Mouse (Mus musculus): ENCODE measurements at regions not wholly inside any gene's neighbourhood (a gene's known extent, or its start where the extent isn't known, plus 50 kb on each side); places are given as distances from the start of the nearest gene placed in this dataset.

DNA sequence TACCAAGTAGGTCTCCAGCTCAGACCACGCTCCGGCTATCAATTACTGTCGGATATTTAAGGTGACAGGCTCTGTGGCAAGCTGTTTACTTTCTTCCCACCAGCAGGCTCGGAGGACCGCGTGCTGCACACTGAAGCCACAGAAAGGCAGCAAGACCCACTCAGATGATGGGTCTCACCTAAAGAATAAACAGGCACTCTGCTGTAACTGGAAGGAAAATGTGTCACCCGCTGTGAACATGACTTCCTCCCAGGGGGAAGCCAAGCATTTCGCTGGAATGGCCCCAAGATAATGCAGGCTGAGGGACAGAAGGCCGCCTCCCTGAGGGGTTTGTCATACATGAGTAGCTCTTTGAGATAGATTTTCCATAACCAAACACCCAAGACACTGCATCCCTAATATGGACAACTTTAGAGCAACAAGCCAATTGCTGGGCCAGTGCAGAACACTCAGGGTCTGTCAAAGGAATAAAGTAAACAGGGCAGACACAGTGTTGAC is 259.3 kb downstream of the Atp23 start:
- no peak for TF ChIP-seq CTCF (IDR thresholded peaks at IDR 0.05)
- CTCF ChIA-PET = no interaction called here
- ATAC-seq (peak; percentile 58), DNase-seq (ENCODE audit: low read depth, low spot score) (no peak)
- POLR2A ChIA-PET = no interaction called here
- in situ Hi-C loops (cut with MboI; ENCODE audit: low pct_unique_long_range_greater_than_20kb) = no loop called here
- no peaks in the 10 kb centered on the region for H3K27me3 ChIP-seq

DNA sequence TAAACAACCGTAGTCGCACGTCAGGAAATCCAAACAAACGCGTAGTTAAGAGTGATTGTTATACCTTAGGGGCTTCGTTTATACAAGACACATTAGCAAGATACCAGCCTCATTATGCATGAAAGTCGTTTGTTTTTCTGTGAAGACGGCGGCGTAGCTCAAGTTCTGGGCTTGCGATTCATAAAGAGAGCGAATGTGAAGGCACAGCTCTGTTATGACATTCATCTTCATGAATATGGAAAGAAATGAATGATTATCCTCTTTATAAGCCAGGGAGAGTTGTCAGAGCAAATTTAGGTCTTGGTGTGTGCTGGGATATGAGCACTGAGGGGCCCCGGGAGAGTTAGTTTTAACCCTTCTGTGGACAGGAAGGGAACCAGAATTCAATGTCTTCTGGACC is 266.4 kb downstream of the Atp23 start:
- peaks cover 2% of the 10 kb centered on the region for H3K27me3 ChIP-seq
- TF ChIP-seq CTCF (IDR thresholded peaks at IDR 0.05) = no peak
- in situ Hi-C loops (cut with MboI; ENCODE audit: low pct_unique_long_range_greater_than_20kb) = no loop called here
- ChIA-PET CTCF (no interaction called here), POLR2A (no interaction called here)
- ATAC-seq = no peak
- no peak for DNase-seq (ENCODE audit: low read depth, low spot score)

DNA sequence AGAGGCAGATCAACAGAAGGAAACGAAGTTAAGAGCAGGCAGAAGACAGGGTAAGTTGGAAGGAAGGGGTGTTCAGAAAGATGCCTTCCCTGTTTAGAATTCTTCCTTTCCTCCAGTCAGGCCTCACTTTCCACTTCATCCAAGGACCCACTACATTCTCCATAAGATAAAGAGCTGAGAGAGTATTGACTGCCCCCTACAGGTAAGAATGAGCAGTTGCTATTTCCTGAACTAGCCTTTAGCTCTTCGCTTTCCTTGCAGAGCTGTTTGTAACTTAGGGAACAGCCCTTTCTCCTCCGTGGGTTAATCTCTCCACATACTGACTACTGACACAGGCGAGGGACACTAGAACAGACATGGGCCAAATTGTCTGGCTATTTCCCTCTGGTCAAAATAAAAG is 273.1 kb downstream of the Atp23 start:
- in situ Hi-C loops (cut with MboI; ENCODE audit: low pct_unique_long_range_greater_than_20kb) = no loop called here
- DNase-seq (ENCODE audit: low read depth, low spot score) (no peak), ATAC-seq (no peak)
- ChIA-PET CTCF (interaction anchor here (0.7 to 1.2 kb wide), 2 partner anchors 8 to 12 kb away, joined by 3 read pairs; no protein-coding TSS in a partner anchor), POLR2A (no interaction called here)
- H3K27me3 ChIP-seq = peaks cover 2% of the 10 kb centered on the region
- peak; percentile 60 for TF ChIP-seq CTCF (IDR thresholded peaks at IDR 0.05)

DNA sequence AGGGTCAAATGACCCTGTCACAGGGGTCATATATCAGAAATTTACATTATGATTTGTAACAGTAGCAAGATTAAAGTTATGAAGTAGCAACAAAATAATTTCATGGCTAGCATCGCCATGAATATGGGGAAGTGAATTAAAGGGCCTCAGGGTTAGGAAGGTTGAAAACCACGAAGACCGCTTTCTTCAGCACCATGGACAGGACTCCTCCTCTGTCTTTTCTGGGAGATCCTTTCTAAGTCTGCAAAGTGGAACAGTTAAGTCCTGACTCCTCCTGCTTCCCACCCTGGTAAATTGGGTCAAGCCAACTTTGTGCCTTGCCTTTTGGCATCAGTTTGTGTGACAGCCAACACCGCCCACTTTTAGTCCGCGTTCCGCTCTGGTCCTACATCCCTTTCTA is 275.7 kb downstream of the Atp23 start:
- DNase-seq (ENCODE audit: low read depth, low spot score) (no peak), ATAC-seq (no peak)
- POLR2A ChIA-PET = no interaction called here
- CTCF ChIA-PET = interaction anchor here (0.6 to 1.0 kb wide), 2 partner anchors 105 to 244 kb away, joined by 3 read pairs; no protein-coding TSS in a partner anchor
- in situ Hi-C loops (cut with MboI; ENCODE audit: low pct_unique_long_range_greater_than_20kb) = no loop called here
- no peak for TF ChIP-seq CTCF (IDR thresholded peaks at IDR 0.05)
- H3K27me3 ChIP-seq = no peaks in the 10 kb centered on the region

DNA sequence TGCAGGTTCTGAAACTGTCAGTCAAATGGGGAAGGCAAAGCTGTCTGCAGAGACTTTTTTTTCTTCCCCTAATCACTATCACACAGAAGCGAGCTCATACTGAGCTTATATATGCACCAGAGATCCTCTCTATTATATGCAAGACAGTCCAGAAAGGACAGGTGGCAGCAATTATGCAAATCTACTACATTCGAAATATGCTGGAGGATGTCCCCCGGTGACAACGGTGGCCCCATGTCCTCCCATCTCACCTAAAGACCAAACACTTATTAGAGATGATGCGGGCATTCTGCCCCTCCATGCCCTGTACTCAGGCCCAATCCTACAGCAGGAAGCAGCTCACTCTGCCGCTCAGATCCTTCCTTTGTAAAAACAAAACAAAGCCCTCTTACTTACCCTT is 280.4 kb downstream of the Atp23 start:
- POLR2A ChIA-PET = no interaction called here
- no peak for TF ChIP-seq CTCF (IDR thresholded peaks at IDR 0.05)
- no peak for DNase-seq (ENCODE audit: low read depth, low spot score)
- in situ Hi-C loops (cut with MboI; ENCODE audit: low pct_unique_long_range_greater_than_20kb) = no loop called here
- no peaks in the 10 kb centered on the region for H3K27me3 ChIP-seq
- CTCF ChIA-PET = no interaction called here
- ATAC-seq = no peak

DNA sequence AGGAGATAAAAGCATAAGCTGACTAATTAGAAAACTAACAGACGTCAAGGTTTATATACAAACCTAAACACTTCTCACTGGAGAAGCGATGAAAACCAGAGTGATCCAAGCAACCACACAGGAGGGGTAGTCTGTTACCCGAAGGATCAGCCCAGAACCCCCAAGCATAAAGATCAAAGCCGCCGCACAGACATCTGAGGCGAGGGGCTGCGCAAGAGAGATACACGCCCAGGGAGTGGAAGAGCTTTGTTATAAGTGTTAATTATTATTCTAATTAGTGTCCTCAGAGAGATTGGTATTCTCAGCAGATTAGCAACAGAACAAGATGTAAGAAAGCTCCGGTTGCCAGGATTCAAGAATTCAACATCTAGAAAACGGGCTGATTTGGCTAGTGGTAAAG is 281.2 kb downstream of the Atp23 start:
- in situ Hi-C loops (cut with MboI; ENCODE audit: low pct_unique_long_range_greater_than_20kb) = no loop called here
- ChIA-PET CTCF (no interaction called here), POLR2A (no interaction called here)
- TF ChIP-seq CTCF (IDR thresholded peaks at IDR 0.05) = no peak
- no peaks in the 10 kb centered on the region for H3K27me3 ChIP-seq
- no peak for DNase-seq (ENCODE audit: low read depth, low spot score)
- ATAC-seq = no peak

DNA sequence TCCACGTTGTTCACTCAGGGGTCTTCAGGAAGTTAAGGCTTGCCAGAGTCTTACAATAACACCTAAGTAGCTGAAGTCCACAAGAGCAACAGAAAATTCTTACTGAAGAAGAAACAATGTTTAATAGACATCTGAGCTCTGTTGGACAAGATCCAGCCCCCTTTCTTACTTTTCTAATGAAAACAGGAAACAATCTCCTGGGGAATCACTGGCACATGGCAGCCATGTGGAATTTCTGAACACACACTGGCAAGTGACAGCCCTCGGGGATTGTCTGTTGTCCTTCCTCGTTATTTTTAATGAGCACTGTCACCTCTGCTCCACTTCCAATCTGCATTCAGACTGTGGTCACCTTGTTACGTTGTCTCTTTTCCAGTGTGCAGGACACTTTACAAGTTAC is 288.9 kb downstream of the Atp23 start:
- POLR2A ChIA-PET = no interaction called here
- in situ Hi-C loops (cut with MboI; ENCODE audit: low pct_unique_long_range_greater_than_20kb) = no loop called here
- no peaks in the 10 kb centered on the region for H3K27me3 ChIP-seq
- DNase-seq (ENCODE audit: low read depth, low spot score) = no peak
- TF ChIP-seq CTCF (IDR thresholded peaks at IDR 0.05) = no peak
- CTCF ChIA-PET = no interaction called here
- no peak for ATAC-seq

DNA sequence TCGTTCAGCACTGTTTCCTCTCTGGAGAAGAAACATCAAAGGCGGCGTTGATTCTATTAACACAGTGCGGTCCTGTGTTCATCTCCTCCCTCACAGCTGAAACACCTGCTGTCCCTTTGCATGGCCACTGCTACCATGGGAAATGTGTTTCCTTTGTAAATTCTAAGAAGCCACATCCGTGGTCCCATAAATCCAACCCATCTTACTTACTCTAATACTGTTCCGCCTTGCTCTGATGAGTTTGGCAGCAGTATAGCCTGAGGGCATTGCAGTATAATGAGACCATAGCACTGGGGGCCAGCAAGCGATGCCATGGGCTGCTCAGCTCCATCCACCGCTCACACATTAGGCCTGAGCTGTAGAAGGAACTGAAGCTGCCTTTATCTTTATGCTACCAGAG is 290.6 kb downstream of the Atp23 start:
- DNase-seq (ENCODE audit: low read depth, low spot score) (no peak), ATAC-seq (no peak)
- CTCF ChIA-PET = no interaction called here
- H3K27me3 ChIP-seq = no peaks in the 10 kb centered on the region
- TF ChIP-seq CTCF (IDR thresholded peaks at IDR 0.05) = no peak
- POLR2A ChIA-PET = no interaction called here
- in situ Hi-C loops (cut with MboI; ENCODE audit: low pct_unique_long_range_greater_than_20kb) = no loop called here

DNA sequence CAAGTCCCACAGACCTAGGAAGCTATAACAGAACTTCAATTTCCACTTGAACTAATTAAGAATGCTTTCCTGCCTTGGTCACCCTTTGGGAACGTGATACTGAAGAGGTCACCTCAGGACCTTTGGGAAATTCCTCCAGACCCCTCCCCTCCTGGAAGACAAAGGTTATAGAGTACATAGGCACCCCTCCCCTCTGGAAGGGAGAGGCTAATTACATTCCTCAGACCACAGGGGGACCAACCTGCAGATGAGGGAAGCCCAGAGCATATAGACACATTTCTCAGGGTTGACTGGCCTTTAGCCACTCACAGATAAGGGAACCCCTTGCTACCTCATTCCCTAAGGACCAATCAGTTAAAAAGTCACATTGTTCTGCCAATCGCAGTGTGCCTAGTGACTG is 301.5 kb downstream of the Atp23 start:
- ChIA-PET CTCF (interaction anchor here (1.5 kb wide), 1 partner anchor 9 kb away, joined by 3 read pairs; no protein-coding TSS in a partner anchor), POLR2A (no interaction called here)
- in situ Hi-C loops (cut with MboI; ENCODE audit: low pct_unique_long_range_greater_than_20kb) = no loop called here
- no peak for TF ChIP-seq CTCF (IDR thresholded peaks at IDR 0.05)
- ATAC-seq (no peak), DNase-seq (ENCODE audit: low read depth, low spot score) (no peak)
- no peaks in the 10 kb centered on the region for H3K27me3 ChIP-seq

DNA sequence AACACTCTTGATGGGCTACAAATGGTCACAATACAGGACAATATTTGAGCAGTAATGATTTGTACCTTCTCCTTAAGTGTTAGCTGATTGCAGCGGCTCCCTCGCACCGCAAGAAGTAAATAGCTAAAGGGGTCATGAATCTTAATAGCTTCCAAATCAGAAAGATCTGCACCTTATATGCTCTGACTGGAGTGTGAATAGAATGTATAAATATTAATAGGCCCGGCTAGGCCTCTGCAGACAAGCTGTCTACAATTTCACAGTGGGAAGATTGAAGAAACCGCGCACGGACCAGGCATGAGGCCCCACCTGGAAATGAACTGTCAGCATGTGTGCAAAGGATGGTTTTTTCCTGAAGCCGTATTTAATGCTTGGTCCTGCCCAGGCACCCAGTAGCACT is 333.0 kb downstream of the Atp23 start:
- CTCF ChIA-PET = no interaction called here
- no peak for TF ChIP-seq CTCF (IDR thresholded peaks at IDR 0.05)
- DNase-seq (ENCODE audit: low read depth, low spot score) = no peak
- POLR2A ChIA-PET = no interaction called here
- H3K27me3 ChIP-seq = no peaks in the 10 kb centered on the region
- no peak for ATAC-seq
- in situ Hi-C loops (cut with MboI; ENCODE audit: low pct_unique_long_range_greater_than_20kb) = no loop called here

DNA sequence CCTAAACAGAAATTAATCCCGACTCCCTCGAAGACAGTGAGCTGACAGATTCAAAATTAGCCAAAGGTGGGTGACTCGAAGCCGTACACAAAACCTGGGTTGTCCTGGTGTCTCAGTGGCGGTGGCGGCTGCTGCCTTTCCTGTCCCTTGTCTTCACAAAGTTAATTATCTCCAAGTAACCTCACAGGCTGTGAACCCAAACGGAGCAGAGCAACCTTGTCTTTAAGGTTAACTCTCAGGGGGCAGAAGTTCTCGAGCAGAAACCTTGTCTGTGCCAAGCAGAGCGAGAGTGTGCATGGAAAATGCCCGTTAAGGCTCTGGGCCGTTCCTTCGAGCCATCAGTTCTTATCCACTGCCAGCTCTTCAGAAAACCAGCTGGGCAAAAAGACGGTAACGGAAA is 335.8 kb downstream of the Atp23 start:
- no peak for TF ChIP-seq CTCF (IDR thresholded peaks at IDR 0.05)
- peaks cover 3% of the 10 kb centered on the region for H3K27me3 ChIP-seq
- DNase-seq (ENCODE audit: low read depth, low spot score) (no peak), ATAC-seq (no peak)
- ChIA-PET CTCF (no interaction called here), POLR2A (no interaction called here)
- in situ Hi-C loops (cut with MboI; ENCODE audit: low pct_unique_long_range_greater_than_20kb) = no loop called here

DNA sequence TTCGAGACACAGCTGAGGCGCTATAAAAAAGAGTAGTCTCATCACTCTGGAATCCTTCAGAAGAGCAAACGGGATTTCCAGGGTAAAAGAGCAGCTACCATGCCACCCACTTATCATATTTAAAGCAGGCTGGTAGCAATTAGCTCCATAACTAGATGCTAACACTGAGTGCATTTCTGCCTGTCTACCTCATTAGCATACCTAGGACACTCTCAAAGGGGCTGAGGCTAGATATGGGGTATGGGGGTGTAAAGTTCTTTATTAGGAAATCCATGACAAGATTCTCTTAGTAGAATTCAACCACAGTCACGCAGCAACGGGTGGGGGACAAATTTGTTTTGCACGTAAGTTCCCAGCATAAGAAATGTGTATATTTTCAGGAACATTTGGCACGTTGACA is 346.1 kb downstream of the Atp23 start:
- ATAC-seq (no peak), DNase-seq (ENCODE audit: low read depth, low spot score) (no peak)
- no peak for TF ChIP-seq CTCF (IDR thresholded peaks at IDR 0.05)
- CTCF ChIA-PET = no interaction called here
- in situ Hi-C loops (cut with MboI; ENCODE audit: low pct_unique_long_range_greater_than_20kb) = no loop called here
- no peaks in the 10 kb centered on the region for H3K27me3 ChIP-seq
- POLR2A ChIA-PET = no interaction called here
